In genomic region chr4:135434395-135434789, GRCm38 (mm10) we compare ENCODE assay signal across 9 mouse cellular contexts. TPM values are rescaled to one million over a fixed set of nuclear protein-coding genes. Genes with fewer than 3 reads are reported as not detected.
DNase-seq lines count a peak whose midpoint lies in the region; ATAC-seq and TF ChIP-seq lines count a peak whose summit lies in the region.
"Had no signal": no experiment of that assay in that cellular context is flagged by ENCODE, and none has a peak within 500 bp of the region (broad histone marks: within the 10 kb centered on the region; RNA-seq: fewer than 3 reads in every experiment).

No protein-coding gene starts in this region.

- H3K36me3 ChIP-seq in heart, embryonic 12.5 days = no peaks in the 10 kb centered on the region
- H3K36me3 ChIP-seq in ES-E14 (ENCODE audit: control insufficient read depth, insufficient read depth, low read length, poor library complexity, severe bottlenecking) = no peaks in the 10 kb centered on the region
- H3K36me3 ChIP-seq in forebrain, embryonic 14.5 days (ENCODE audit: control insufficient read depth, insufficient read depth, low read length) = no peaks in the 10 kb centered on the region
- no peaks in the 10 kb centered on the region for H3K36me3 ChIP-seq in liver, postnatal 0 days (replicated peaks; ENCODE audit: insufficient read depth, low read length)

- H3K4me1 ChIP-seq in heart, embryonic 12.5 days (replicated peaks) = peaks cover 10% of the 10 kb centered on the region
- peaks cover 5 to 8% of the 10 kb centered on the region in 2 experiments; a peak in 3 of 4 replicates for H3K4me1 ChIP-seq in ES-E14 (ENCODE audit: control insufficient read depth in 2 of 2, insufficient read depth in 2 of 2, low read length in 2 of 2, poor library complexity in 1 of 2)
- H3K4me1 ChIP-seq in forebrain, embryonic 14.5 days (ENCODE audit: control insufficient read depth, insufficient read depth, low read length) = peaks cover 11% of the 10 kb centered on the region; the same call in 1 of the 2 replicates
- H3K4me1 ChIP-seq in liver, postnatal 0 days (ENCODE audit: insufficient read depth) = peaks cover 13% of the 10 kb centered on the region

- no peak for DNase-seq in heart, postnatal 25 days (ENCODE audit: low spot score)
- no peak for DNase-seq in ES-E14 (ENCODE audit: low read depth, low spot score)
- DNase-seq in forebrain, embryonic 14.5 days (ENCODE audit: low spot score) = peak; percentile 45
- no peak for DNase-seq in liver, postnatal 0 days
- DNase-seq in left cerebral cortex, postnatal 14 days (ENCODE audit: low spot score in 2 of 2) = no peak
- DNase-seq in ovary, postnatal 36 days (ENCODE audit: low spot score) = no peak
- no peak for DNase-seq in layer of hippocampus, postnatal 25 days (ENCODE audit: extremely low spot score in 1 of 2, low spot score in 1 of 2)

- no peaks in the 10 kb centered on the region for H3K27me3 ChIP-seq in heart, embryonic 12.5 days (replicated peaks)
- no peaks in the 10 kb centered on the region for H3K27me3 ChIP-seq in forebrain, embryonic 14.5 days (replicated peaks; ENCODE audit: control insufficient read depth, insufficient read depth, low read length)
- no peaks in the 10 kb centered on the region for H3K27me3 ChIP-seq in liver, postnatal 0 days (ENCODE audit: insufficient read depth, low read length)
- H3K27me3 ChIP-seq: Patski had no signal

- H3K9ac ChIP-seq in heart, embryonic 12.5 days = peak overlapping the region; percentile 82
- H3K9ac ChIP-seq in ES-E14 (ENCODE audit: insufficient read depth, low read depth, low read length, poor library complexity, severe bottlenecking) = peak overlapping the region; percentile 63; the same call in 1 of the 2 replicates
- peak overlapping the region; percentile 84 for H3K9ac ChIP-seq in forebrain, embryonic 14.5 days (ENCODE audit: low read length)
- H3K9ac ChIP-seq in liver, postnatal 0 days (replicated peaks) = peak overlapping the region; percentile 62

- peak overlapping the region; percentile 92 for H3K4me2 ChIP-seq in heart, embryonic 12.5 days
- peak overlapping the region; percentile 86 for H3K4me2 ChIP-seq in forebrain, embryonic 14.5 days (ENCODE audit: low read length)
- H3K4me2 ChIP-seq in liver, postnatal 0 days (ENCODE audit: low read depth, low read length) = peak overlapping the region; percentile 93

- no peak for TF ChIP-seq EP300 in liver, postnatal 0 days (IDR thresholded peaks at IDR 0.05; ENCODE audit: low read depth)

- peak overlapping the region; percentile 30; the same call in 1 of the 2 replicates for H3K27ac ChIP-seq in heart, embryonic 12.5 days (ENCODE audit: poor library complexity, severe bottlenecking)
- H3K27ac ChIP-seq in ES-E14 (ENCODE audit: insufficient read depth, low read depth, low read length, poor library complexity, severe bottlenecking) = no peak overlapping the region
- no peak overlapping the region; the same call in 1 of the 2 replicates for H3K27ac ChIP-seq in forebrain, embryonic 14.5 days (ENCODE audit: low read depth, low read length)
- H3K27ac ChIP-seq in liver, postnatal 0 days (ENCODE audit: low read depth) = peak overlapping the region; percentile 76

- 33% methylated on average over 11 of the region's 11 CpGs for WGBS in heart, embryonic 12.5 days
- 27% methylated on average over 11 of the region's 11 CpGs for whole genome bisulfite sequencing in forebrain, embryonic 14.5 days
- 31% methylated on average over 11 of the region's 11 CpGs for WGBS in liver, postnatal 0 days (ENCODE audit: insufficient replicate concordance)

- peak overlapping the region; percentile 74 for H3K4me3 ChIP-seq in heart, embryonic 12.5 days
- H3K4me3 ChIP-seq in ES-E14 (ENCODE audit: insufficient read depth in 1 of 2, low read depth in 1 of 2, low read length in 2 of 2, poor library complexity in 1 of 2, severe bottlenecking in 1 of 2) = peak overlapping the region; percentile 55 to 91
- peak overlapping the region; percentile 68 for H3K4me3 ChIP-seq in forebrain, embryonic 14.5 days (ENCODE audit: low read depth, low read length)
- peak overlapping the region; percentile 66 for H3K4me3 ChIP-seq in liver, postnatal 0 days (ENCODE audit: low read depth, low read length)

- ATAC-seq in heart, embryonic 12.5 days (ENCODE audit: insufficient number of reproducible peaks, low FRiP score) = no peak
- no peak for ATAC-seq in forebrain, embryonic 14.5 days
- ATAC-seq in liver, postnatal 0 days = no peak

- intact Hi-C loops in heart, postnatal 25 days (cut with DNase I) = loop anchor here (2.0 kb wide), 1 partner anchor 60 kb away; the partner anchor contains the start of genes Nipal3 and Stpg1
- intact Hi-C loops in left cerebral cortex, postnatal 14 days (cut with DNase I) = no loop called here

- H3K9me3 ChIP-seq in heart, embryonic 12.5 days (replicated peaks) = no peaks in the 10 kb centered on the region
- no peaks in the 10 kb centered on the region for H3K9me3 ChIP-seq in ES-E14 (ENCODE audit: control insufficient read depth, insufficient read depth, low read depth, low read length)
- no peaks in the 10 kb centered on the region for H3K9me3 ChIP-seq in forebrain, embryonic 14.5 days (replicated peaks; ENCODE audit: control insufficient read depth, low read length)
- H3K9me3 ChIP-seq in liver, postnatal 0 days (ENCODE audit: low read length) = no peaks in the 10 kb centered on the region

- in situ Hi-C loops in ES-E14 (cut with MboI; ENCODE audit: low sequenced_read_pairs in 2 of 2, unreplicated experiment in 2 of 2) = no loop called here

- no peak for TF ChIP-seq CTCF in liver, postnatal 0 days (IDR thresholded peaks at IDR 0.05; ENCODE audit: low read depth)

TF ChIP-seq in ES-E14, 5 proteins besides CTCF, POLR2A, EP300 and RAD21:
- TF ChIP-seq ZC3H11A (IDR thresholded peaks at IDR 0.05; ENCODE audit: borderline replicate concordance, low read depth, low read length) = no peak
- TF ChIP-seq CHD2 (IDR thresholded peaks at IDR 0.05; ENCODE audit: low read depth, low read length) = no peak
- TF ChIP-seq ZNF384 (IDR thresholded peaks at IDR 0.05; ENCODE audit: low read depth, low read length) = no peak
- TF ChIP-seq HCFC1 (IDR thresholded peaks at IDR 0.05; ENCODE audit: borderline replicate concordance, insufficient read depth, low read length) = no peak
- no peak for TF ChIP-seq MAFK (IDR thresholded peaks at IDR 0.05; ENCODE audit: insufficient read depth, low read depth, low read length)
TF ChIP-seq in ES-E14: peak in this region for 0.

RNA-seq across cellular contexts. Expression of gene Rcan3, which starts 0.7 kb away (rescaled TPM):
- polyA plus RNA-seq in heart, embryonic 12.5 days (2016; fragmentation: Nextera tagmentation; extraction: Ambion mirVana) = 10.3 and 10.4 TPM in 2 replicates
- total RNA-seq in heart, postnatal 25 days (2021) = 10 to 100 TPM in 1 of 2 experiments, 1 to 10 TPM in 1; 9.7 to 11.5 TPM
- total RNA-seq in ES-E14 (2012; rRNA removed) = 11.2 and 14.6 TPM in 2 replicates
- polyA plus RNA-seq in forebrain, embryonic 14.5 days (2014; fragmentation: Nextera tagmentation; extraction: Ambion mirVana) = 17.7 and 27.5 TPM in 2 replicates
- polyA plus RNA-seq in liver, postnatal 0 days (2015; fragmentation: Nextera tagmentation; extraction: Ambion mirVana) = 3.7 and 4.9 TPM in 2 replicates
- 10 to 100 TPM; 34.7 to 36.8 TPM for total RNA-seq in left cerebral cortex, postnatal 14 days (2021)
- 10 to 100 TPM; 27.8 to 29.7 TPM for total RNA-seq in layer of hippocampus, postnatal 25 days (2021)

RNA-seq across cellular contexts. Expression of gene Ncmap, which starts 36.4 kb away (rescaled TPM):
- polyA plus RNA-seq in heart, embryonic 12.5 days (2016; fragmentation: Nextera tagmentation; extraction: Ambion mirVana) = 0.37 and 0.63 TPM in 2 replicates
- under 1 TPM in 1 of 2 experiments, not detected in 1; 0.31 TPM for total RNA-seq in heart, postnatal 25 days (2021)
- 1.2 and 1.6 TPM in 2 replicates for total RNA-seq in ES-E14 (2012; rRNA removed)
- 0.41 and 0.49 TPM in 2 replicates for polyA plus RNA-seq in forebrain, embryonic 14.5 days (2014; fragmentation: Nextera tagmentation; extraction: Ambion mirVana)
- 0.12 and 0.14 TPM in 2 replicates for polyA plus RNA-seq in liver, postnatal 0 days (2015; fragmentation: Nextera tagmentation; extraction: Ambion mirVana)
- under 1 TPM in 1 of 2 experiments, not detected in 1; 0.91 TPM for total RNA-seq in left cerebral cortex, postnatal 14 days (2021)
- total RNA-seq in layer of hippocampus, postnatal 25 days (2021) = under 1 TPM in 1 of 2 experiments, not detected in 1; 0.54 TPM
- polyA plus RNA-seq: Patski had no signal

Comparison
In these comparisons a context has a peak if more than half of its experiments do, and no peak if none do; other contexts are left out.
1. H3K27ac ChIP-seq: peak in heart, embryonic 12.5 days (single experiment) and liver, postnatal 0 days (single experiment); none in ES-E14 (single experiment) and forebrain, embryonic 14.5 days (single experiment).
2. Peak in every context shown above with its lines, with median percentiles within 50 percentile points of each other: H3K4me2 ChIP-seq, H3K4me3 ChIP-seq and H3K9ac ChIP-seq.